Mouse (Mus musculus) small intestine, adult 2 months (tissue): ENCODE data around the gene Ces1h. TPM values are rescaled to one million over a fixed set of nuclear protein-coding genes. Genes with fewer than 3 reads are reported as not detected.

Source experiments
- H3K27ac ChIP-seq: fragments of 200-500 bp; 2 replicates; pipeline ENCODE4 v1.5.1; 2012; ENCODE audit warnings: low read depth, low read length, control low read depth, inconsistent platforms; ENCODE audit not compliant: insufficient read depth
- H3K27me3 ChIP-seq: fragments of 200-500 bp; 2 replicates; pipeline ENCODE4 v1.6.1; 2012; ENCODE audit warnings: mild to moderate bottlenecking, moderate library complexity, low read length, inconsistent platforms; ENCODE audit not compliant: control insufficient read depth, insufficient read depth
- H3K36me3 ChIP-seq: fragments of 200-500 bp; 2 replicates; pipeline ENCODE4 v1.6.1; 2012; ENCODE audit warnings: mild to moderate bottlenecking, low read length, control low read depth, inconsistent platforms; ENCODE audit not compliant: control insufficient read depth, insufficient read depth
- H3K4me1 ChIP-seq: fragments of 200-500 bp; 2 replicates; pipeline ENCODE4 v1.6.1; 2012; ENCODE audit warnings: low read length, inconsistent platforms, mixed read lengths; ENCODE audit not compliant: control insufficient read depth, insufficient read depth, insufficient read length
- H3K4me3 ChIP-seq: fragments of 200-500 bp; 2 replicates; pipeline ENCODE4 v1.5.1; 2012; ENCODE audit warnings: low read depth, mild to moderate bottlenecking, control low read depth, inconsistent platforms, low read length, moderate library complexity
- CTCF ChIP-seq: fragments of 200-500 bp; IDR thresholded peaks from 2 replicates; pipeline ENCODE4 v1.5.1; 2012; ENCODE audit warnings: low read depth, mild to moderate bottlenecking, control low read depth, inconsistent platforms, low read length, moderate library complexity, mixed read lengths; ENCODE audit not compliant: insufficient replicate concordance, insufficient read length; ENCODE audit errors: extremely low read depth
- POLR2A ChIP-seq: fragments of 200-500 bp; IDR thresholded peaks from 2 replicates; pipeline ENCODE4 v1.6.1; 2012; ENCODE audit warnings: low read depth, mild to moderate bottlenecking, control low read depth, inconsistent platforms, low read length, moderate library complexity
- WGBS: fragments of 180-500 bp; shearing (Covaris S2); methylation state at CpG from one replicate; pipeline ENCODE4 v1.1.7; 2018; 5-methylcytosine and 5-hydroxymethylcytosine counted together
- polyA plus RNA-seq: library from polyadenylated mRNA; depleted of rRNA; stranded (reverse); fragments of >200 nt; gene quantifications from 2 replicates; pipeline ENCODE4 v1.2.3, GENCODE M21; 2012

Gene Ces1h
- polyA plus RNA-seq, 1 experiment: not detected

DNA sequence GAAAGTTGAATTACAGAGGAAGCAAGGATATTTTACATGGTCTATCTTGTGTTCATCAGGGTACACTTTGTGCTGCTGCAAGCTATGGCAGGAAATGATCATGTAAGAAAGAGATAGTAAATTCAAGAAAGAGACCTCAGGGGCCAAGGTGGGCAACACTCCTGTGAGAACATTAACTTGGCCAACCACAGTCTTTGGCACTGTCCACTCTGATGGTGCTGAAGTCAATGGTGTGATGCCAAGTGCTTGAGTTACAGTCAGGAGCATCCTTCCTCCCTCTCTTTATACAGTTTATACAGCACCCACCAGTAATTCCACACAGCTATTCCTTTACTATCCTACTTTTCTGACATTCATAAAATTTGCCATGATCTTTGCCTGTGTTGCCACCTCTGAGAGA lies 19.4 kb downstream of the Ces1h start:
- Histone ChIP-seq H3K27ac (no peak overlapping the region), H3K36me3 (no peaks in the 10 kb centered on the region), H3K4me3 (no peak overlapping the region), H3K27me3 (no peaks in the 10 kb centered on the region), H3K4me1 (no peaks in the 10 kb centered on the region)
- TF ChIP-seq CTCF (no peak), POLR2A (no peak)

DNA sequence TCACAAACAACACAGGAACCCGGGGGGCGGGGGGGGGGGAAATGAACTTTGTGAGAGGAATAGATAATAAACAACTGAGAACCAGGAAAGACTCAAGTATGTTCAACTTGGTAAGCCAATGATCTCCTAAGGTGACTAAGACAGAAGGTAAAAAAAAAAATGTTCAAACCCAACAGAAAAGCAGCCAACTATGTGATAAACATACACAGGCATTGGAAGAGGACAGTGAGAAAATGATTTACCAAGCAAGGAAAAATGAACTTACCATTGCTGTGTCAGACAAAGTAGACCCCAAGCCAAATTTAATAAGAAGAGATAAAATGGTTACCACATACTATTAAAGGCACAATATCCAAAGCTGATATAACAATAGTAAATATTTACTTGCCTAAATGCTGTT lies 40.0 kb downstream of the Ces1h start:
- no peak overlapping the region for H3K4me3 ChIP-seq
- no peak overlapping the region for H3K27ac ChIP-seq
- 77% methylated on average over 2 of the region's 2 CpGs for WGBS

DNA sequence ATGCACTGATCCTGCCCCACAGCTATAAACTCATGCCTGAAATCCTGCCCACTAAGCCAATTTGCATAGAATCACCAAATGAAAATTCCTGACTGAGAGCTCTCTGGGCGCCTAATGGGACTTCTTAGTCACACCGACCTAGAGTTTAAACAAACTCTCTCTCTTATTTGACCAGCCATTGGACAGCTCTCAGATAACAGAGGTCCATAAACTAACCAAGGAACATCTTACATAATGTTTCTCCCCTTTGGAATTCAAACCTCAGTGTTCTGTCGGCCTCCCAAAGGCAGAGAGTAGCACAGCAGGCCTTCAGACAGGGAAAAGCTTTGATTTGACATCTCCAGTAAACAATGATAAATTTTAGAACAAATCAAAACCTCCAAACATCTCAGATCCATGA lies 42.3 kb downstream of the Ces1h start, which contains the start of gene Ces1g:
Ces1g (minus strand) TSS at position 102 of the 400 bp plus-strand sequence.
- H3K4me1 ChIP-seq: peaks cover 10% of the 10 kb centered on the region; the same call in 1 of the 2 replicates
- H3K27ac ChIP-seq: peak within 1 kb of the TSS; percentile 32; the same call in 1 of the 2 replicates
- no peak within 1 kb of the TSS for H3K4me3 ChIP-seq
- TF ChIP-seq POLR2A (no peak), CTCF (no peak)
- no peaks in the 10 kb centered on the region for H3K36me3 ChIP-seq
- H3K27me3 ChIP-seq: no peaks in the 10 kb centered on the region
- 12% methylated on average over 3 of the region's 3 CpGs for WGBS

More for the DNA sequence above, 40.0 kb downstream of the Ces1h start:
- H3K36me3 ChIP-seq: no peaks in the 10 kb centered on the region
- H3K4me1 ChIP-seq: no peaks in the 10 kb centered on the region; the same call in 1 of the 2 replicates
- TF ChIP-seq CTCF: no peak
- no peak for TF ChIP-seq POLR2A
- no peaks in the 10 kb centered on the region for H3K27me3 ChIP-seq

DNA sequence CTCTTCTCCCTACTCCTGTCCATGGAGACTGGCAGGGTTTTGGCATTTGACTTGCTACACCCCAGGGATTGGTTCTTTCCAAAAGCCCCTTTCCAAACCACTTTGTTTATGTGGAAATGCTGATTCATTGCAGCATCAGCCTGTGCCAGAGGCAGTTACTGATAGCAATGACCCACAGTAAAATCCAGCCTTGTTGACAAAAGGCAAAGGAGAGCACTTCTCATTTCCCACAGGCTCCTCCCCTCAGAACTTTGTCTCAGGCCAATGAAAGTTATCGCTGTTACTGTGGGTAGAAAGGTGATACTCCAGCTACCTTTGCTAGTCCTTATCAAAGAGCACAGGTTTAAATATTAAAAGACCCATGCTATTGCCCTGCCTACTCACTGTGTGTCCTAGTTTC lies 46.8 kb downstream of the Ces1h start:
- 23% methylated on average over 1 of the region's 1 CpGs for WGBS
- H3K4me3 ChIP-seq: no peak overlapping the region
- H3K27ac ChIP-seq: peak overlapping the region; percentile 83
- no peaks in the 10 kb centered on the region for H3K36me3 ChIP-seq
- peaks cover 12% of the 10 kb centered on the region; the same call in 1 of the 2 replicates for H3K4me1 ChIP-seq
- TF ChIP-seq POLR2A (no peak), CTCF (no peak)
- H3K27me3 ChIP-seq: no peaks in the 10 kb centered on the region

DNA sequence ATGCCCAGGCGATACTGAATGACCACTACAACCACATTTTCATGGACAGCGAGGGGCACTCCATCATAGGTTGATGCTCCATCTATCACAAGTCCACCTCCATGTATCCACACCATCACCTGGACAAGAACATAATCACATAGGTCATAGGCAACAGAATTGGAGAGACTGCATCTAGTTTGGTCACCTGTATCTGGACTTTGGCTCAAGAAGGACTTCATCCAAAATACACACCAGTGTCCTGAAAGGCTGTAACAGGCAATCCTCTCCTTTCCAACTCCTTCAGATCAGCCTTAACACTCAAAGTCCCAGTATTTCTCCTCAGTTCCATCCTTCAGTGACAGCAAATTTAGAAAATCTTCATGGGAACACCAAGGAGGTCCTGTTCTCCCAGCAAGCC lies 48.4 kb downstream of the Ces1h start:
- Histone ChIP-seq H3K27ac (no peak overlapping the region), H3K27me3 (no peaks in the 10 kb centered on the region), H3K4me1 (peaks cover 12% of the 10 kb centered on the region; the same call in 1 of the 2 replicates), H3K36me3 (no peaks in the 10 kb centered on the region), H3K4me3 (no peak overlapping the region)
- WGBS: 94% methylated on average over 2 of the region's 2 CpGs
- TF ChIP-seq POLR2A (no peak), CTCF (no peak)

DNA sequence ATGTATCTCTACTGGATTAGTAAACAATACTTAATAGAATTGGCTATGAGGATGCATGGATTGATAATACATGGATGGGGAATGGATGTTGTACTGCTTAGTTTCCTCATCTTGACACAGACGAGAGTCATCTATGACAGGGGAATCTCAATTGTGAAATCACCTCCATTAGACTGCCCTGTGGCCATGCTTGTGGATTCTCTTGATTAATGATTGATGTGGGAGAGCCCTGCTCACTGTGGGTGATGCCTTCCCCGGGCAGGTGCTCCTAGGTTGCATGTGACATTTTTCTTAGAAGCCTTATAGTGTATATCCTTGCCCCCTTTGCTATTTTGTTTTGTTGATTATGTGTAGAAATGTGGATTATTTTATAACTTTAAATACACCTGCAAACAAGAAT lies 54.4 kb downstream of the Ces1h start:
- Histone ChIP-seq H3K27me3 (no peaks in the 10 kb centered on the region), H3K4me1 (no peaks in the 10 kb centered on the region), H3K4me3 (no peak overlapping the region), H3K36me3 (no peaks in the 10 kb centered on the region), H3K27ac (no peak overlapping the region)
- 27% methylated on average over 2 of the region's 2 CpGs for WGBS
- TF ChIP-seq POLR2A (no peak), CTCF (no peak)

DNA sequence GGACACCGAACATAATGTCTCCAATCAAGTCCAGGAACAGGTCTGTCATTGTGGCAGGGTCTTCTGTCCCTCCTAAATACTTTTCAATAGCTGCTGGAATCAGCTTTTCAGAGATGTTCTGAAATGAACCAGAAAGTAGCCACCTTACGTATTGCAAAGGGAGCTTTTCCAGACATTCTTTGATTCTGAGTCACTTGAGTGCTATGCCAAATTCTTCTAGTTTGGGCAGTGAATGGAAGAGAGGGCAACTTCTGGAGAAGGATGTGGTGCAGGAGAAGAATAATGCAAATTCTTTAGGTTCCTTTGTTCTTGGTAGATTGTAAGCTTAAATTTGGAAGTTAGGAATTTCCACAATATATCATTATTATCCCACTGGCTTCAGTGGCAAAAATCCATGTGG lies 62.5 kb downstream of the Ces1h start:
- H3K4me1 ChIP-seq: no peaks in the 10 kb centered on the region
- WGBS: 92% methylated on average over 2 of the region's 2 CpGs
- no peak overlapping the region for H3K27ac ChIP-seq
- no peak overlapping the region for H3K4me3 ChIP-seq
- TF ChIP-seq POLR2A (no peak), CTCF (no peak)
- no peaks in the 10 kb centered on the region for H3K27me3 ChIP-seq
- H3K36me3 ChIP-seq: no peaks in the 10 kb centered on the region
